Mouse (Mus musculus) frontal cortex, postnatal 25 days (tissue): ENCODE data around the gene Adgrb3.

Experiments
- DNase-seq, 2 experiments: peaks; one replicate each; pipeline ENCODE4 v3.0.0; 2022; ENCODE audit warnings: low spot score in 2 of 2

Adgrb3 gene

GRCm38 (mm10) chr1:25828971-25829920 lies at the start of gene Adgrb3:
Gene Adgrb3, minus strand, starts transcription at chr1:25829707.
- peak; percentile 6 to 31 for DNase-seq

GRCm38 (mm10) chr1:25877526-25877925 lies 48.0 kb upstream of the Adgrb3 start:
- DNase-seq = peak in 1 of 2 experiments; percentile 5

- DNase-seq = no peak
These were observed 28.0 kb upstream of the Adgrb3 start for GRCm38 (mm10) chr1:25857473-25857872.

- DNase-seq = no peak
These were observed 25.0 kb upstream of the Adgrb3 start for GRCm38 (mm10) chr1:25854451-25854978.

- DNase-seq = no peak
These were observed 2.8 kb upstream of the Adgrb3 start for GRCm38 (mm10) chr1:25832260-25832659.

GRCm38 (mm10) chr1:25831521-25831900 lies 2.0 kb upstream of the Adgrb3 start:
- no peak for DNase-seq

- no peak for DNase-seq
These were observed 1.4 kb upstream of the Adgrb3 start for GRCm38 (mm10) chr1:25830757-25831520.

- peak; percentile 62 for DNase-seq
These were observed 629 bp upstream of the Adgrb3 start for GRCm38 (mm10) chr1:25829921-25830751.

GRCm38 (mm10) chr1:25828071-25828755 lies 1.3 kb downstream of the Adgrb3 start:
- DNase-seq = no peak

- DNase-seq = peak in 1 of 2 experiments; percentile 22
These were observed 2.1 kb downstream of the Adgrb3 start for GRCm38 (mm10) chr1:25827436-25827835.

GRCm38 (mm10) chr1:25826771-25827170 lies 2.7 kb downstream of the Adgrb3 start:
- peak; percentile 47 to 55 for DNase-seq

- no peak for DNase-seq
These were observed 4.9 kb downstream of the Adgrb3 start for GRCm38 (mm10) chr1:25824626-25825025.

- DNase-seq = no peak
These were observed 5.5 kb downstream of the Adgrb3 start for GRCm38 (mm10) chr1:25823961-25824360.

- DNase-seq = no peak
These were observed 14.0 kb downstream of the Adgrb3 start for GRCm38 (mm10) chr1:25815491-25815890.

GRCm38 (mm10) chr1:25778784-25779183 lies 50.7 kb downstream of the Adgrb3 start:
- DNase-seq = no peak

GRCm38 (mm10) chr1:25777459-25777858 lies 52.0 kb downstream of the Adgrb3 start:
- DNase-seq = no peak

- no peak for DNase-seq
These were observed 53.9 kb downstream of the Adgrb3 start for GRCm38 (mm10) chr1:25775440-25776130.

- DNase-seq = no peak
These were observed 60.5 kb downstream of the Adgrb3 start for GRCm38 (mm10) chr1:25768958-25769357.

GRCm38 (mm10) chr1:25755265-25755664 lies 74.2 kb downstream of the Adgrb3 start:
- no peak for DNase-seq

GRCm38 (mm10) chr1:25754528-25754927 lies 75.0 kb downstream of the Adgrb3 start:
- no peak for DNase-seq
